Comparison of ENCODE assay signal across 8 mouse cellular contexts in genomic region chr4:156234021-156234501, GRCm38 (mm10). TPM values are rescaled to one million over a fixed set of nuclear protein-coding genes. Genes with fewer than 3 reads are reported as not detected.
DNase-seq lines count a peak whose midpoint lies in the region; ATAC-seq and TF ChIP-seq lines count a peak whose summit lies in the region.

No protein-coding gene starts in this region.

- no peak for TF ChIP-seq CTCF in G1E (IDR thresholded peaks at IDR 0.05; ENCODE audit: low read depth, low read length)

- H3K9me3 ChIP-seq in G1E (replicated peaks), result no peaks in the 10 kb centered on the region
- H3K9me3 ChIP-seq in neural tube, embryonic 11.5 days (ENCODE audit: control insufficient read depth, low read length), result no peaks in the 10 kb centered on the region

- peaks cover 35% of the 10 kb centered on the region for H3K4me1 ChIP-seq in G1E (ENCODE audit: insufficient read depth, low read depth, low read length)
- H3K4me1 ChIP-seq in neural tube, embryonic 11.5 days (ENCODE audit: control insufficient read depth, insufficient read depth, low read length), result peaks cover 11% of the 10 kb centered on the region; the same call in 1 of the 2 replicates

- no peak for ATAC-seq in G1E (ENCODE audit: extremely low read depth, insufficient number of reproducible peaks, low FRiP score, poor library complexity, severe bottlenecking)
- ATAC-seq in erythroid progenitor cell, adult 5-6 weeks (replicated peaks; ENCODE audit: low FRiP score, poor library complexity, severe bottlenecking), result 0 out of 2 replicates have a peak, but pooled peaks have one; percentile 5
- ATAC-seq in neural tube, embryonic 11.5 days (ENCODE audit: insufficient read depth, low FRiP score, low TSS enrichment), result no peak

- peak overlapping the region; percentile 52 for H3K4me2 ChIP-seq in neural tube, embryonic 11.5 days (ENCODE audit: low read depth)

- H3K27ac ChIP-seq in neural tube, embryonic 11.5 days (ENCODE audit: low read depth, low read length), result peak overlapping the region; percentile 79

- peak overlapping the region; percentile 77 for H3K4me3 ChIP-seq in G1E (ENCODE audit: low read depth, low read length)
- peak overlapping the region; percentile 79 for H3K4me3 ChIP-seq in neural tube, embryonic 11.5 days (ENCODE audit: low read depth, low read length)

- peaks cover 69% of the 10 kb centered on the region for H3K36me3 ChIP-seq in G1E (replicated peaks)
- H3K36me3 ChIP-seq in neural tube, embryonic 11.5 days (ENCODE audit: control insufficient read depth, insufficient read depth, low read length), result peaks cover 19% of the 10 kb centered on the region

- H3K27me3 ChIP-seq in G1E (ENCODE audit: insufficient read depth, low read length), result no peaks in the 10 kb centered on the region
- no peaks in the 10 kb centered on the region for H3K27me3 ChIP-seq in neural tube, embryonic 11.5 days (ENCODE audit: control insufficient read depth, insufficient read depth, low read length)

- H3K9ac ChIP-seq in neural tube, embryonic 11.5 days (ENCODE audit: low read length), result peak overlapping the region; percentile 82

- 2% methylated on average over 16 of the region's 17 CpGs for WGBS in neural tube, embryonic 11.5 days

- peak; percentile 57 to 59 for DNase-seq in cerebellum, postnatal 14 days
- DNase-seq in cerebellum, adult 11 months, result no peak
- DNase-seq in G1E (ENCODE audit: low spot score), result peak; percentile 62
- peak; percentile 50 to 66 for DNase-seq in kidney, postnatal 4 days
- DNase-seq in neural tube, embryonic 11.5 days (ENCODE audit: low spot score), result peak; percentile 52
- no peak for DNase-seq in left cerebral cortex, adult 8-10 months (ENCODE audit: low spot score in 2 of 2)
- no peak for DNase-seq in ovary, postnatal 10 days (ENCODE audit: low spot score)

RNA-seq across cellular contexts. Expression of gene Plekhn1, which starts 0.6 kb away (rescaled TPM):
- total RNA-seq in G1E (2014; fragmentation: Nextera tagmentation) (14.7 and 19.4 TPM in 2 replicates), G1E (2017) (8.9 and 9.6 TPM in 2 replicates)
- polyA plus RNA-seq in G1E (2012), result 11.3 and 13.4 TPM in 2 replicates
- total RNA-seq in erythroid progenitor cell, adult 5-6 weeks (2015; ENCODE audit: low replicate concordance), result 36.9 and 45.8 TPM in 2 replicates
- total RNA-seq in erythroid progenitor cell, adult 5-6 weeks (2017; ENCODE audit: low replicate concordance), result 23.7 and 40.3 TPM in 2 replicates
- 20.4 and 21.6 TPM in 2 replicates for polyA plus RNA-seq in neural tube, embryonic 11.5 days (2014; fragmentation: Nextera tagmentation; extraction: Ambion mirVana)
- total RNA-seq in left cerebral cortex, adult 8-10 months (2022), result 10 to 100 TPM; 33.2 to 40.5 (median 38.6) TPM

RNA-seq across cellular contexts. Expression of gene Noc2l, which starts 1.7 kb away (rescaled TPM):
- total RNA-seq in G1E (2014; fragmentation: Nextera tagmentation) (131 and 141 TPM in 2 replicates), G1E (2017) (73.7 and 86.3 TPM in 2 replicates)
- 93.0 and 102 TPM in 2 replicates for polyA plus RNA-seq in G1E (2012)
- 18.4 and 28.1 TPM in 2 replicates for total RNA-seq in erythroid progenitor cell, adult 5-6 weeks (2015; ENCODE audit: low replicate concordance)
- 31.5 and 44.9 TPM in 2 replicates for total RNA-seq in erythroid progenitor cell, adult 5-6 weeks (2017; ENCODE audit: low replicate concordance)
- polyA plus RNA-seq in neural tube, embryonic 11.5 days (2014; fragmentation: Nextera tagmentation; extraction: Ambion mirVana), result 75.3 and 77.4 TPM in 2 replicates
- 10 to 100 TPM; 64.5 to 70.3 (median 68.1) TPM for total RNA-seq in left cerebral cortex, adult 8-10 months (2022)

RNA-seq across cellular contexts. Expression of gene Perm1, which starts 18.4 kb away (rescaled TPM):
- total RNA-seq in G1E (2014; fragmentation: Nextera tagmentation) (not detected in 2 replicates), G1E (2017) (0.05 TPM in 1 of 2 replicates, not detected in the other)
- not detected in 2 replicates for polyA plus RNA-seq in G1E (2012)
- 4.2 and 7.2 TPM in 2 replicates for total RNA-seq in erythroid progenitor cell, adult 5-6 weeks (2015; ENCODE audit: low replicate concordance)
- total RNA-seq in erythroid progenitor cell, adult 5-6 weeks (2017; ENCODE audit: low replicate concordance), result 3.2 and 5.9 TPM in 2 replicates
- 0.57 and 0.85 TPM in 2 replicates for polyA plus RNA-seq in neural tube, embryonic 11.5 days (2014; fragmentation: Nextera tagmentation; extraction: Ambion mirVana)
- under 1 TPM; 0.34 to 0.59 (median 0.51) TPM for total RNA-seq in left cerebral cortex, adult 8-10 months (2022)

RNA-seq across cellular contexts. Expression of gene Samd11, which starts 21.4 kb away (rescaled TPM):
- 24.2 TPM in 1 of 2 replicates, not detected in the other for total RNA-seq in G1E (2014; fragmentation: Nextera tagmentation)
- total RNA-seq in G1E (2017), result 0.11 and 0.23 TPM in 2 replicates
- 0.07 and 0.12 TPM in 2 replicates for polyA plus RNA-seq in G1E (2012)
- total RNA-seq in erythroid progenitor cell, adult 5-6 weeks (2015; ENCODE audit: low replicate concordance), result 349 and 378 TPM in 2 replicates
- total RNA-seq in erythroid progenitor cell, adult 5-6 weeks (2017; ENCODE audit: low replicate concordance), result 332 and 337 TPM in 2 replicates
- 1.4 and 2.6 TPM in 2 replicates for polyA plus RNA-seq in neural tube, embryonic 11.5 days (2014; fragmentation: Nextera tagmentation; extraction: Ambion mirVana)
- 1 to 10 TPM; 4.7 to 8.3 (median 7.7) TPM for total RNA-seq in left cerebral cortex, adult 8-10 months (2022)

RNA-seq across cellular contexts. Expression of gene AW011738, which starts 31.0 kb away (rescaled TPM):
- total RNA-seq in G1E (2014; fragmentation: Nextera tagmentation) (not detected in 2 replicates), G1E (2017) (0.11 TPM in 1 of 2 replicates, not detected in the other)
- not detected in 2 replicates for polyA plus RNA-seq in G1E (2012)
- total RNA-seq in erythroid progenitor cell, adult 5-6 weeks (2015; ENCODE audit: low replicate concordance), result 12.2 and 17.3 TPM in 2 replicates
- 13.1 and 16.0 TPM in 2 replicates for total RNA-seq in erythroid progenitor cell, adult 5-6 weeks (2017; ENCODE audit: low replicate concordance)
- polyA plus RNA-seq in neural tube, embryonic 11.5 days (2014; fragmentation: Nextera tagmentation; extraction: Ambion mirVana), result 1.5 and 1.8 TPM in 2 replicates
- 1 to 10 TPM; 5.9 to 7.5 (median 7.0) TPM for total RNA-seq in left cerebral cortex, adult 8-10 months (2022)

Comparison
In these comparisons a context has a peak if more than half of its experiments do, and no peak if none do; other contexts are left out.
1. DNase-seq: peak in cerebellum, postnatal 14 days (2 of 2), G1E (single experiment), kidney, postnatal 4 days (2 of 2) and neural tube, embryonic 11.5 days (single experiment); none in cerebellum, adult 11 months (single experiment), left cerebral cortex, adult 8-10 months (0 of 2) and ovary, postnatal 10 days (single experiment).